Mouse (Mus musculus) kidney, postnatal 10 days (tissue): ENCODE data around the gene Ppfibp2.

Experiments
- DNase-seq: peaks from one replicate; pipeline ENCODE4 v3.0.0; 2021; ENCODE audit warnings: mixed read lengths

The Ppfibp2 gene

GRCm38 (mm10) chr7:107702461-107703380, 107.7 kb downstream of the Ppfibp2 start:
- DNase-seq: no peak

DNA sequence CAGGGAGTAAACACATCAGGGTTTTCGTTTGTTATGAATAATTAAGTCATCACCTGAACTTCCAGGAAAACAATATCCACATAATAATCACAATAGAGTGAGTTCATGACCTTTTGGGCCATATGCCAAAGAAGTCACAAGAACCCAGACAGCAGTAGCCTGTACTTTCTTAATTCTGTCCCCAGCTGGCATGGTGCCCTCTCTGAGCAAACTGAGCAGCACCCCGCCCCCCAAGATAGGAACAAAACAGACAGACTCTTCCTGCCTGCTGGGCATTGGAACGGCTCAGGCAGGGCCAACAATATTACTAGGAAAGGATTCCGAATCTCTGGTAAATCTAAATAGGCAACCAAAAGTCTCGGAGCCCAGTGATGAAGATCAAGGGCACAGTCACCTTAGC, 110.9 kb downstream of the Ppfibp2 start:
- DNase-seq: peak; percentile 50

- no peak for DNase-seq
Observed at GRCm38 (mm10) chr7:107707650-107708049, 112.6 kb downstream of the Ppfibp2 start.

- peak; percentile 87 for DNase-seq
Observed at GRCm38 (mm10) chr7:107708491-107709112, 113.6 kb downstream of the Ppfibp2 start.

DNA sequence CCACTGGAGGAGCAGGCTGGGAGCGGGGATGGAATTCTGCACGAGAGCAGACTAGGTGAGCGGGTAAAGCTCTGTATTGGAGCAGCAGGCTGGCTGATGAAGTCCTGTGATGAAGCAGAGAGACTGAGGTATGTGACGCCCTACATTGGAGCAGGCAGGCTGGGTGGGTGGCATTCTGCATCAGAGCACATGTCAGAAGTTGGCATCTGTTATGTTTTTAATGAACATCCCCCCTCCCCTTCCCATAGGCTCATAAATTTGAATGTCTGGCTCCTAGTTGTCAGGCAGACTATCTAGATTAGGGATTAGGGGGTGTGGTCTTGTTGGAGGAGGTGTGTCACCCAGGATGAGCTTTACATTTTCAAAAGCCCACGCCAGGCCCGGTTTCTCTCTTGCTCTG, 117.7 kb downstream of the Ppfibp2 start:
- no peak for DNase-seq

- DNase-seq: no peak
Observed at GRCm38 (mm10) chr7:107714067-107714466, 119.1 kb downstream of the Ppfibp2 start.

DNA sequence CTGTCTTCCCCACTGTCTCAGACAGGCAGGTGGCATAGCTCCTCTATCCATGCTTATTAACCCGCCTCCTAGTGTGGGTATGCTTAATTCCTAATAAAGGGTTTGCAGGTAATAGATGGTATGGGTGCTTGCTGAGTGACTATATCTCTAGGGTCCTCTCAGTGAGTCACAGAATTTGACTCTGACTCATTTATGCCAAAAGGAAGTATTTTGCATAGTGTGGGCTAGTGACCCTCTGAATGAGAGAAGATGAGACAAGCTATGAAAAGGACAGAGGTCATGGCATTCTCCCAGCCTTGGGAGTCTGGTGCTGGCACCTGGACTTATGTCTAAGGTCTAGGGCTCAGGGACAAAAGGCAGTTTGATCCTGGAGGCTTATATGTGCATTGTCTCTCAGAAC, 125.8 kb downstream of the Ppfibp2 start:
- no peak for DNase-seq

DNA sequence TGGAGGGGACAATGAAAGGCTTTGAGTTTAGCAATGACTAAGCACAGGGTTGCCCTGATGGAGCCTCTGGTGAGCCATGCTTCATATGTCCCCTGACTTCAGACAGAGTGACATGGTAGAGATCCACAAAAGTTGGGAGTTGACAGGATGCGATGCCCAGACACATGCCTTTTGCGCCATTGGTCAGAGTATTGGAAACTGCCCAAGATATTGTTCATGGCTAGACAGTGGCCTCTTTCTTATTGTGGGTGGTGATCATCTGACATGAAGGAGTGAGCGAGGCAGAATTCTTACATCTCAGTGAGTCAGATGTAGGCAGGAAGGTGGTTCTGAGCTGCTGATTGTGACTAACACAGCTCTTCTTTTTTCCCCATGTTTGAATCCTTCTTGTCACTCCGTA, 127.5 kb downstream of the Ppfibp2 start:
- DNase-seq: no peak

- DNase-seq: no peak
Observed at GRCm38 (mm10) chr7:107727538-107727937, 132.5 kb downstream of the Ppfibp2 start.

GRCm38 (mm10) chr7:107730587-107730986, 135.6 kb downstream of the Ppfibp2 start:
- no peak for DNase-seq

- no peak for DNase-seq
Observed at GRCm38 (mm10) chr7:107733162-107733561, 138.2 kb downstream of the Ppfibp2 start.

DNA sequence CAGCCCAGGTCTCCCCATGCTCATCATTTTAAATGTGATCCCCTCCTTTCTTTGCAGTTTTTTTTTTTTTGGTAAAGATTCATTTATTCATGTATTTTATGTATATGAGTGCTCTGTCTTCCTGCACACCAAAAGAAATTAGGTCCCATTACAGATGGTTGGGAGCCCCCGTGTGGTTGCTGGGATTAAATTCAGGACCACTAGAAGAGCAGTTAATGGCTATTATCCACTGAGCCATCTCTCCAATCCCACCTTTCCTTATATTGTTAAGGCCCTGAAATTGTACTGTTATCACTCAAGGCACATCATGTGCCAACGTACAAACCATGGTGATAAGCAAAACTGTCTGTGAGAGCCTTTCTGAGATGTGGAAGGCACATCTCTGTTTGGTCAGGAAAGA, 143.7 kb downstream of the Ppfibp2 start:
- DNase-seq: peak; percentile 62

GRCm38 (mm10) chr7:107742963-107743465, 148.0 kb downstream of the Ppfibp2 start:
- DNase-seq: no peak

DNA sequence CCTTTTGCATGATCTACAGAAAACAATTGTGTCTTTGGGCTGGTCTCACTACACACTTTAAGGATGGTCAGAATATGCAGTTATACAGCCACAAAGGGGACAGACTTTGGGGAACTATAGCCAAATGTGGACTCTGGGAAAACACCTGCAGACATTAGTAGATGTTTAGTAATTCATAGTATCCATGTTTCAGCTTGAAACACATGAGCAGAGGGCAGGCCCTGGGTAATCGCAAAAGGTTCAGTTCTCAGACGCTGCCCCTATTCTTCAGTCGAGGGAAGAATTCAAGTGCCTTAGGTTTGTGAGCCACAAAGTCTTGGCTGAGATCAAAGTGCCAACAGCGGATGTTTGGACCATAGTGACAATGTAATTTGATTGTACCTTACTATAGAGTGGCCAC, 149.4 kb downstream of the Ppfibp2 start:
- no peak for DNase-seq

GRCm38 (mm10) chr7:107745111-107745510, 150.1 kb downstream of the Ppfibp2 start:
- DNase-seq: no peak

GRCm38 (mm10) chr7:107746036-107746435, 151.0 kb downstream of the Ppfibp2 start:
- DNase-seq: no peak

DNA sequence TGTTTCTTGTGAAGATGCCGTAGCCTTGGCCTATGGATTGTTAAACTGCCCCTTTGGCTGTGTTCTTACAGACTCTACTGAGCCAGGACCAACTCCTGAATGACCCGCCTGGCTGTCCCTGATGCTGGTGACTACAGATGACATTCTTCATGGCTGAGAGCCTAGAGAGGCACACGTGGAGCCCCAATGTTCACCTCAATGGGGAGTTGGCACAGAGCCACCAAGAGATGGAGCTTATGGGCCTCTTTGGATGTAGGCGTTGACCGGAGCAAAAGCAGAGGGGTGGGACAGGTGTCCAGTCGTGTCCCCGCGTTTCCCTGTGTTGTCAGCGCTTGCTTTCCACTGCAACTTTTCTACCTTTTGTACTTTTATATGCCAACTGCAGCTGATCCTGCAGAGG, 152.5 kb downstream of the Ppfibp2 start:
- peak; percentile 14 for DNase-seq

DNA sequence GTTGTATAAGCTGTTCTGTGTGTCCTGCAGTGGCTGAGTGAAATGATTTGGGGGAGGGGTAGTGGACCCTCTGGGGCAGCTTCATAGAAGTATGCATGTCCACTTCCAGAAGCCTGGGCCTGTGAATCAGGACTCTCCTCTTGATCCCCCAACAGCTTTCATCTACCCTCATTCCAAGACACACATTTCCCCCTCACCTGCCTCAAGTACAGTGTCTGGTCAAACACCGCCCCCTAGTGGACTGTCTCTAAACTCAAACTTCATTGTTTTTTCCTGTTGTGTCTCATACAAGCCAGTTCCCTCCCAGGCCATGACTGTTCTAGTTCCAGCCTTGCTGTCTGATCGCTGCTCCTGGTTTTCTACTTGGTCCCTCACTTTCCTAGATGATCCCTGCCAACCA, 152.9 kb downstream of the Ppfibp2 start:
- peak; percentile 75 for DNase-seq

GRCm38 (mm10) chr7:107749270-107749669, 154.3 kb downstream of the Ppfibp2 start:
- peak; percentile 37 for DNase-seq

DNA sequence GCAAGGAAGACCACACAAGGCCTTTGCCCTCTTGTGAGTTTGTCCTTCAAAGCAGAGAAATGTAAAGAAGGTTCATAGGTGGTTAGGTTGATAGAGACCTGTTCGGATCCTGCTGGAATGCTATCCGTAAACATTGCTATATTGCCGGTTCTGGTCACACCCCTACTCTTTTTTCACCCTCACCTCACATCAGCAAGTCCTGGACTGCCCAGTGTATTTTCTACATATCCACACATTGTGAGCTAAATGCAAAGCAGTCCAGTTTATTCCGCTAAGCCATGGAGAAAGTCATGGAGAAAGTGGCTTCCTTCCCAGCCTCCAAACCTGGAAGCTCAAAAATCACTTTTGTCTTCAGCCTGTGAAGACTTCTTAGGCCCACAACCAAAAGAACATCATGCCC, 154.7 kb downstream of the Ppfibp2 start:
- DNase-seq: no peak

- peak; percentile 16 for DNase-seq
Observed at GRCm38 (mm10) chr7:107752031-107752520, 157.1 kb downstream of the Ppfibp2 start.

DNA sequence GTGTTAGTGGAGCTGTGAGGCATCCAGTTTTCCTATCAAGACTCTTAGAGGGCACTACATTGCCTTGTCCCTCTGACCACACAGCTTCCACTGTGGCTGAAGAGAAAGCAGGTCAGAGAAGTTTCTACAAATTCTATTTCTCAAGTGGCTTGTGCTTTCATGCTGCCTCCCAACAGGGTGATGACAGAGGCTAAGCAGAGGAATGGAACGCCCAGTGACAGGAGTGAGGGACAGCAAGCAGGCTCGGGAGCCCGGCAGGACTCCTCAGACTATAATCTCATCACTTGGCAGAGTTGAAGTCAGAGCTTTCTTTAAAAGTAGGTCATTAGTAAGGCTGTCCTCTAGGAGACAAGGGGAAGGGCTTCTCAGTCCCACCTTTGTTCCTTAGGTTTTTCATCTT, 160.9 kb downstream of the Ppfibp2 start:
- DNase-seq: no peak

- no peak for DNase-seq
Observed at GRCm38 (mm10) chr7:107756748-107757147, 161.7 kb downstream of the Ppfibp2 start.
